Mouse (Mus musculus): ENCODE results near the gene Tie1. TPM values are rescaled to one million over a fixed set of nuclear protein-coding genes. Genes with fewer than 3 reads are reported as not detected.

Gene Tie1
- total RNA-seq, 2 experiments from 2014 or later: 114 to 120 TPM

GRCm38 (mm10) chr4:118424541-118425160, 65.2 kb downstream of the Tie1 start:
- DNase-seq: no peak
- intact Hi-C loops (cut with DNase I): loop anchor here (5.0 kb wide), 1 partner anchor 143 kb away; no protein-coding TSS in a partner anchor

GRCm38 (mm10) chr4:118421384-118421783, 68.5 kb downstream of the Tie1 start:
- no peak for DNase-seq
- intact Hi-C loops (cut with DNase I): no loop called here

Other genes with a start within 250 kb of the Tie1 start
- gene Ptprf, start 198.7 kb downstream of the Tie1 start, total RNA-seq (2021): 10 to 100 TPM; 22.6 to 29.3 TPM
- gene Szt2, start 80.8 kb downstream of the Tie1 start, total RNA-seq (2021): 10 to 100 TPM; 12.8 to 12.9 TPM
- gene Med8, start 80.7 kb downstream of the Tie1 start, total RNA-seq (2021): 10 to 100 TPM; 44.3 to 46.2 TPM
- gene Elovl1, start 62.0 kb downstream of the Tie1 start, total RNA-seq (2021): 10 to 100 TPM; 37.5 to 37.7 TPM
- gene Cdc20, start 52.7 kb downstream of the Tie1 start, total RNA-seq (2021): 10 to 100 TPM; 24.9 to 25.3 TPM
- gene Mpl, start 32.5 kb downstream of the Tie1 start, total RNA-seq (2021): under 1 TPM; 0.12 to 0.34 TPM
- not detected for gene 2610528J11Rik, start 36.9 kb upstream of the Tie1 start, total RNA-seq (2021)
- under 1 TPM in 1 of 2 experiments, not detected in 1; 0.12 TPM for gene Tmem125, start 54.0 kb upstream of the Tie1 start, total RNA-seq (2021)
- gene Cfap57, start 130.7 kb upstream of the Tie1 start, total RNA-seq (2021): under 1 TPM; 0.07 to 0.17 TPM
- gene Ebna1bp2, start 130.7 kb upstream of the Tie1 start, total RNA-seq (2021): 10 to 100 TPM; 39.8 to 49.6 TPM
- gene Olfr62, start 168.9 kb upstream of the Tie1 start, total RNA-seq (2021): not detected
- not detected for gene Olfr1342, start 202.7 kb upstream of the Tie1 start, total RNA-seq (2021)
- gene Olfr1341, start 213.5 kb upstream of the Tie1 start, total RNA-seq (2021): not detected
- not detected for gene Olfr1340, start 230.1 kb upstream of the Tie1 start, total RNA-seq (2021)
- not detected for gene Olfr1339, start 242.1 kb upstream of the Tie1 start, total RNA-seq (2021)